Mouse (Mus musculus): ENCODE data around the gene Dnajc12.
"Not testable (repeated sequence)": the region's sequence is repeated elsewhere in the genome, so short reads cannot be mapped to it uniquely, and the experiment has no call there.

Dnajc12 gene

GRCm38 (mm10) chr10:63382372-63383279 lies at the start of gene Dnajc12:
Gene Dnajc12, plus strand, starts transcription at chr10:63382443.
- DNase-seq (ENCODE audit: extremely low read depth, insufficient read length, low spot score): peak; percentile 55

DNA sequence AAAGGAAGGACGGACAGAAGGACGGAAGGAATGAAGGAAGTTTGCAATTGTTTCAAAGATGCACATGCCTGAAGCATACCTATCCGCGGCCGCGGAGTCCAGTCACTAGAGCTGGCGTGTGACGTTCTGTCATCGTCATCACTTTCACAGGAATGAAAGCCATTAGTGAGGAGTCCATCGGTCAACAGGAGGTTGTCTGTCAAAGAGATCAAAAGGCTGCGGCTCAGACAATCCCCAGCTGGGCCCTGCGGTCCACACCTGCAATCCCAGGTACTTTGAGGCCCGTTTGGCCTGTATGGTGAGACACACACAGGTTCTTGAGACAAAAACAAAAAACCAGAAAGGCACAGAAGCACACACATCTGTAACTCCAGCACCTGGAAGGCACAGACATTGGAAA lies 45.3 kb upstream of the Dnajc12 start:
- DNase-seq (ENCODE audit: extremely low read depth, insufficient read length, low spot score): no peak

GRCm38 (mm10) chr10:63337326-63337725 lies 44.9 kb upstream of the Dnajc12 start:
- no peak for DNase-seq (ENCODE audit: extremely low read depth, insufficient read length, low spot score)

DNA sequence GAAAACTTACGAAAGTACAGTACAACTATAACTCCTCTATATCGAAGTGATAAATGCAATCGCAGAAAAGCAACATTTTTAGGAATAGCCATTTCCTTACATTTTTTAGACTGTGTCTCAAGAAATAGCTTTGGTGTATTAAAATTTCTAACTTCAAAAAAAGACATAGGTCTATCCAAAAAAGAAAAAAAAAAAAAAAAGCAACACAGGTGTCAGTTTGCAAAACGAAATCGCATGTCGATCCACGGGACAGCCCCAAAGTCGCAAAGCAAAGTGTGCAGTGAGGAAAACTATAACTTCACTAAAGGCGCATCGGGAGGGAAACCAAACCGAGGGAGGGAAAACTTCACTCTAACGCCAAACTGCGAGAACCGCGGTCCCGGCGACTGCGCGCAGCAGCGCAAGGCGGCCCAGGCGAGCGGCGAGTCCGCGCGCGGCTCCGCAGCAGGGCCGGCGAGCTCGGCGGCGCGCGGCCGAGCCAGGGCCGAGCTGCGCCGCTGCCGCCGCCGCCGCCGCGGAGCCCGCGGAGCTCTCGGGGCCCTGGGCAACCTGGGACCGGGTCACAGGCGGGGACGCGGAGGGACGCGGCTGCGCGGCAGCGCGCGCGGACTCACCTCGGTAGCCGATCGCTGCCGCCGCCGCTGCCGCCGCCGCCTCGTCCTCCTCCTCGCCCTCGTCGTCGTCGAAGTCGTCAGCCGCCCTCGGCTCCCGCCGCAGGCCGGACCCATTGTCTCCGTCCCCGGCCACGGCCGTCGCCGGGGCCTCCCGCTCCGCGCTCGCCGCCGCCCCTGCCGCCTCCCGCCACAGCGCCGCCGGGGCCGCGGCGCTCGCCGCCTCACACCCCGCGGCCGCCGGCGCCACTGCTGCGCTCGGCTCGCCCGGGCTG lies 44.0 kb upstream of the Dnajc12 start:
- DNase-seq (ENCODE audit: extremely low read depth, insufficient read length, low spot score): peak; percentile 67

DNA sequence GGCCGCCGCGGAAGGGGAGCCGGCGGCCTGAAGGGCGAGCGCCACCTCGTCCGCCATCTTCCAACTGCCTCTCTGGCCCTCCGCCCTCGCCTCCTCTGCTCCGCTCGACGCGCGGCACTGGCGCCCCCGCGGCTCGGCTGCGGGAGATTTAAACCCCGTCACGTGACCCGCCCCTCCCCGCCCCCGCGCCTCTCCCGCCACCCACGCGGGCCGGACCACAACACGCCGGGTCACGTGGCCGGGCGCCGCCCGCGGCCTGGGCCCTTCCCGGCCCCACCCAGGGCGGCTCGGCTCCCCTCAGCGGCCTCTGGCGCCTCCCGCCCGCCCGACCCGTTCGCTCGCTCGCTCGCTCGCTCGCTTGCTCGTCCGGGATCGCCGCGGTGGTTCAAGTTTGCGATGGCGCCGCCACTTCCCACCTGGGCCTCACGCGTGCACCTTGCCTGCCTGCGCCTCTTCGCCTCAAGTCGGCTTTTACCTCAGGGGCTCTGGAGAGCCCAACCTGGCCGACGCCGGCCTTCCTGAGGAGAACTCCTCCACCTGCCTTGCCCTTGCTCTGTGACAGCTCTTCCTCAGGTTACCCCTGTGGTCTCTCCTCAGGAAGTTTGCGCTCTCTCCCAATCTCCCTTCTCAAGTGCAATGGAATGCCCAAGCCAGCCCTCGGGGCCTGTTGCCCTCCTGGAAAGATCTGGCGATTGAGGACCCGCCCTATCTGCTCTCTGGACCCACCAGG lies 43.2 kb upstream of the Dnajc12 start:
- peak; percentile 67 for DNase-seq (ENCODE audit: extremely low read depth, insufficient read length, low spot score)

- DNase-seq (ENCODE audit: extremely low read depth, insufficient read length, low spot score): no peak
Observed at GRCm38 (mm10) chr10:63341351-63341750, 40.9 kb upstream of the Dnajc12 start.

DNA sequence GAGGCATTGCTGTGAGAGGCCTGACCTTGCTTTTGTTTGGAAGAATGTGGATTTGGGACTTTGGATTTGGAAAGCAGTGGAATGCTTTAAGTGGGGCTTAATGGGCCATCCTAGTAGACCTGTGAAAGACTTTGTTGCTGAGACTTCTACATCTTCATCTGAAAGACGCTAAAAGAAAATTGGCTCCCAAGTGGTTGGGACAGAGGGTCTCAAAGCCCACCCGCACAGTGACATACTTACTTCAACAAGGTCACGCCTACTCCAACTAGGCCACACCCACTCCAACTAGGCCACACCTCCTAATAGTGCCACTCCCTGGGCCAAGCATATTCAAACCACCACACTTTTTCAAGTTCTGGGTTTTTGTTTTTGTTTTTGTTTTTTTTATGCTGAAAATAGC lies 37.5 kb upstream of the Dnajc12 start:
- no peak for DNase-seq (ENCODE audit: extremely low read depth, insufficient read length, low spot score)

GRCm38 (mm10) chr10:63348291-63348690 lies 34.0 kb upstream of the Dnajc12 start:
- no peak for DNase-seq (ENCODE audit: extremely low read depth, insufficient read length, low spot score)

GRCm38 (mm10) chr10:63350666-63351065 lies 31.6 kb upstream of the Dnajc12 start:
- no peak for DNase-seq (ENCODE audit: extremely low read depth, insufficient read length, low spot score)

GRCm38 (mm10) chr10:63351099-63351498 lies 31.1 kb upstream of the Dnajc12 start:
- not testable (repeated sequence) for DNase-seq (ENCODE audit: extremely low read depth, insufficient read length, low spot score)

GRCm38 (mm10) chr10:63352111-63352510 lies 30.1 kb upstream of the Dnajc12 start:
- DNase-seq (ENCODE audit: extremely low read depth, insufficient read length, low spot score): no peak

- DNase-seq (ENCODE audit: extremely low read depth, insufficient read length, low spot score): no peak
Observed at GRCm38 (mm10) chr10:63360502-63360901, 21.7 kb upstream of the Dnajc12 start.

GRCm38 (mm10) chr10:63365918-63366455 lies 16.3 kb upstream of the Dnajc12 start:
- no peak for DNase-seq (ENCODE audit: extremely low read depth, insufficient read length, low spot score)

DNA sequence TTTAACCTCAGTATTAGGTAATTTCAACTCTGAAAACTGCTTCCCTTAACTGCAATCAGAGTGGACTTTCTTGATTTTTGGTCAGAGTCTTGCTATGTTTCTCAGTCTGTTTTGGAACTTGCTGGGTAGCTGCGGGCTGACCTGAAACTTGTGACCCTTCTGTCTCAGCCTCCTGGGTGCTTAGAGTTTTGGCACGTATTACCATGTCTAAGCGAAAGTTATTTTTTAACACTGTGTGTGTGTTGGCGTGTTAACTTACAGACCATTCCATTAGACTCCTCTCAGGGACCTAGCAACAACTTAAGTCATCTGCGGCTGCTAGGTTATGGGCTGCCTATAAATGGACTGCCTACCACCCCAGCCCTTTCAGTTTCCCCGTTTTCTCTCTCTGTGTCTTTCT lies 14.9 kb upstream of the Dnajc12 start:
- no peak for DNase-seq (ENCODE audit: extremely low read depth, insufficient read length, low spot score)

- DNase-seq (ENCODE audit: extremely low read depth, insufficient read length, low spot score): no peak
Observed at GRCm38 (mm10) chr10:63368041-63368440, 14.2 kb upstream of the Dnajc12 start.

DNA sequence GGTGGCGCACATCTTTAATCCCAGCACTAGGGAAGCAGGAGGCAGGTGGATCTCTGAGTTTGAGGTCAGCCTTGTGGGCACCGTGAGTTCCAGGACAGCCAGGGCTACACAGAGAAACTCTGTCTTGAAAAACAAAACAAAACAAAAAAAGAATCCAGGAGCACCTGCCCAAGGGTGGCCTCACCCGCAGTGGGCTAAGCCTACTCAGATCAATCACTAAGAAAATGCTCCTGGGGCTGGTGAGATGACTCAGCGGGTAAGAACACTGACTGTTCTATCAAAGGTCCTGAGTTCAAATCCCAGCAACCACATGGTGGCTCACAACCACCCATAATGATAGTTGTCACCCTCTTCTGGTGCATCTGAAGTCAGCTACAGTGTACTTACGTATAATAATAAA lies 5.9 kb upstream of the Dnajc12 start:
- DNase-seq (ENCODE audit: extremely low read depth, insufficient read length, low spot score): no peak

DNA sequence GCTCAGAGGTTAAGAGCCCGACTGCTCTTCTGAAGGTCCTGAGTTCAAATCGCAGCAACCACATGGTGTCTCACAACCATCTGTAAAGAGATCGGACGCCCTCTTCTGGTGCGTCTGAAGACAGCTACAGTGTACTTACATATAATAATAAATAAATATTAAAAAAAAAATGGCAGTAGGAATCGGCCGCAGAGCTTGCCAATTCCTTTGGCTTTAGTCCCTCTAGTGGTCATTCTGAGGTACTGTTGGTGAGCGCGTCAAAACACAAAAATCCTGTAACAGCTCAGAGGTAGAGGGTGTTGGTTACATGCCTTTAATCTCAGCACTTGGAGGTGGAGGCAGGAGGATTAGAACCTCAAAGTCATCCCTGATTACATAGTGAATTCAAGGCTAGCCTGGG lies 4.8 kb upstream of the Dnajc12 start:
- DNase-seq (ENCODE audit: extremely low read depth, insufficient read length, low spot score): peak; percentile 11

DNA sequence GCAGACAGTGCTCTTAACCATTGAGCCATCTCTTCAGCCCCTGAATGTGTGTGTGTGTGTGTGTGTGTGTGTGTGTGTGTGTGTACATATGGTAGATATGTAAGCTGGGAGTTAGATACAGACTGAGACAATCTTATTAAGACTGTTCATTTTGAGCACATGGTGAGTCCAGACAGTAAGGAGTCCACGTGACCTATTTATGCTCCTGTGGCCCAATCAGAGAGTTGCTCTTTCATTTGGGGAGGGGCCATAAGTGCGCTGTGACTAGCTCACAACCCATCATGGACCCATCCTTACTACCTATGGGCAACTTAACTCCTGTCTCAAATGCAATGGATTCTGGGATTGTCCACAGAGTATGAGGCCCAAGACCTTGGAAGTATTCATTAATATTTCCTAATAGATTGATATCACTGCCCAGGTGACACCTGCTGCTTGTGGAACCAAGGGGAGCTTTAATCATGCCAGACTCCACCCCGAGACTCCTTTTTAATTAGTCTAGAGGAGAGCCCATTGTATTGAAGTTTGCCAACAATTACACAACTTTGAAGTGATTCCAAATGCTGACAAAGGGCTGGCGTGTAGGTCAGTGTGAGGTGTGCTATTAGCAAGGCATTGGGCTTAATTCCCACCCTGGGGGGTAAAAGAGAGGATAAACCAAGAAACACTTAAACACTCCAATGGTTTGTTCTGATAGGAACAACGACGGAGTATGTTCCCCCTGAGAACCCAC lies 3.1 kb upstream of the Dnajc12 start:
- DNase-seq (ENCODE audit: extremely low read depth, insufficient read length, low spot score): no peak

DNA sequence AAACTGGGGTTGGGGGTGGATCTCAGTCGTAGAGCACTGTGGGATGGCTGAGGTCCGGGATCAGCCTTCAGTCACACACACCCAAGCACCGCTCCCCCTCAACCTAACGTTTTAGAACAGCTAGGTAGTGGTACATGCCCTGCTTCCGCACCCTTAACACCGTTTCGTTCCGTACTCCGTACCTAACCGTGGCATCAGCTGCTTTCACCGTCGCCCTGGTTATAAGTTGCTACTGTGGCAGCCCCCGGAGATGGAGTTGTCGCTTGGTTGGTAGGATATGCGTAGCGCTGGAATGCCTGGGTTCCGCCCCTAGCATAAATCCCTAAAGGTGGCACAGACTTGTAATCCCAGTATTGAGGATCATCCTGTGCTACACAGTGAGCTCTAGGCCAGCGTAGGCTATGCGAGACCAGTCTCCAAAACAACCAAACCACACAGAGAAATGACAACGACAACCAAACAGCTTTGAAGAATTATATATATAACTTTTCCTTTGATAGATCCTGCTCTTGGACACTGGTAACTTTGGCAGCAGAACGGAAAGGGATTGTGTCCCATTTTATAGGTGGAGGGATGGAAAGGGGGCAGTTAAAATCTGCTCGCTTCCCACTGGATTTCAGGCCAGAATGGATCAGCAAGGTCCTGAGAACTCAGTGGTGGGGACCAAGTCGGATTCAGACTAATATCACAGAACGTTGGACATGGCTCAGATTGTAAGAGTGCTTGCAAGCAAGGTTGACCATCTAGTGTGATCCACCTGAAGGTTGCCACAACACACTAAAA lies 554 bp upstream of the Dnajc12 start, which contains the start of gene Sirt1:
Gene Sirt1, minus strand, starts transcription at position 207 of the 783 bp plus-strand sequence.
- DNase-seq (ENCODE audit: extremely low read depth, insufficient read length, low spot score): no peak

Data from 3134 (cell line).